Mouse (Mus musculus) liver, embryonic 14.5 days (tissue): ENCODE results near the gene Sec14l1. TPM values are rescaled to one million over a fixed set of nuclear protein-coding genes. Genes with fewer than 3 reads are reported as not detected.

ENCODE experiments used
- ATAC-seq: fragments of 200-750 bp; cut with Nextera tagmentation; 2 replicates; pipeline ENCODE4 v1.8.0; 2017; ENCODE audit warnings: moderate number of reproducible peaks, mild to moderate bottlenecking, moderate library complexity; ENCODE audit not compliant: insufficient read depth
- DNase-seq, 3 experiments: peaks; one replicate each; pipeline ENCODE4 v3.0.0-alpha.2; 2012 to 2013; ENCODE audit warnings: low read depth in 3 of 3, low spot score in 3 of 3
- H3K27ac ChIP-seq: fragments of 300-500 bp; sonication (generic); 2 replicates; pipeline ENCODE4 v1.5.1; 2014; ENCODE audit warnings: moderate library complexity, mild to moderate bottlenecking, control low read depth, inconsistent platforms
- H3K27me3 ChIP-seq: fragments of 300-500 bp; sonication (generic); 2 replicates; pipeline ENCODE4 v1.6.1; 2014; ENCODE audit warnings: mild to moderate bottlenecking, low read length, moderate library complexity; ENCODE audit not compliant: control insufficient read depth, insufficient read depth
- H3K36me3 ChIP-seq: fragments of 300-500 bp; sonication (generic); replicated peaks from 2 replicates; pipeline ENCODE4 v1.6.1; 2014; ENCODE audit warnings: low read depth; ENCODE audit not compliant: control insufficient read depth, insufficient read depth
- H3K4me1 ChIP-seq, 2 experiments: fragments of 200-500 bp in 1 of 2; fragments of 300-500 bp in 1 of 2; sonication (generic) in 1 of 2; replicated peaks; 2 replicates each; pipeline ENCODE4 v1.6.1; 2012 to 2014; ENCODE audit warnings: antibody characterized with exemption in 1 of 2, inconsistent platforms in 1 of 2, low read length in 1 of 2; ENCODE audit not compliant: control insufficient read depth in 2 of 2, insufficient read depth in 2 of 2
- H3K4me2 ChIP-seq: fragments of 300-500 bp; sonication (generic); 2 replicates; pipeline ENCODE4 v1.6.1; 2014; ENCODE audit warnings: low read depth, mild to moderate bottlenecking, control low read depth, moderate library complexity
- H3K4me3 ChIP-seq, 2 experiments: fragments of 200-500 bp in 1 of 2; fragments of 300-500 bp in 1 of 2; sonication (generic) in 1 of 2; 2 replicates each; pipeline ENCODE4 v1.5.1; 2012 to 2014; ENCODE audit warnings: low read depth in 2 of 2, low read length in 2 of 2, mild to moderate bottlenecking in 2 of 2, control low read depth in 1 of 2, inconsistent platforms in 1 of 2, moderate library complexity in 1 of 2; ENCODE audit not compliant: insufficient read depth in 1 of 2
- H3K9ac ChIP-seq: fragments of 300-500 bp; sonication (generic); replicated peaks from 2 replicates; pipeline ENCODE4 v1.6.1; 2014; ENCODE audit warnings: mild to moderate bottlenecking, control low read depth, moderate library complexity
- H3K9me3 ChIP-seq: fragments of 300-500 bp; sonication (generic); 2 replicates; pipeline ENCODE4 v1.6.1; 2016; ENCODE audit warnings: low read length, mixed read lengths; ENCODE audit not compliant: control insufficient read depth
- CTCF ChIP-seq: IDR thresholded peaks from 2 replicates; pipeline ENCODE4 v1.5.1; 2016; ENCODE audit warnings: antibody characterized with exemption, low read depth, control low read depth
- EP300 ChIP-seq: IDR thresholded peaks from 2 replicates; pipeline ENCODE4 v1.6.1; 2016; ENCODE audit warnings: antibody characterized with exemption, low read depth
- WGBS: fragments of 180-500 bp; shearing (Covaris S2); extraction: QIAGEN DNeasy Blood & Tissue Kit; methylation state at CpG from one replicate; pipeline ENCODE4 v1.1.7; 2014; ENCODE audit not compliant: insufficient replicate concordance; 5-methylcytosine and 5-hydroxymethylcytosine counted together
- polyA plus RNA-seq, 2 experiments: library from polyadenylated mRNA; depleted of rRNA in 1 of 2; stranded (reverse) in 1 of 2; unstranded in 1 of 2; fragments of >200 nt; fragmentation: Nextera tagmentation in 1 of 2; extraction: Ambion mirVana in 1 of 2; gene quantifications; 2 replicates each; pipeline versions ENCODE4 v1.2.1 to v1.2.3; 2012 to 2014

The Sec14l1 gene
- polyA plus RNA-seq, 2 experiments: 10.5 to 13.0 TPM

- Histone ChIP-seq H3K9ac (no peak overlapping the region), H3K4me2 (no peak overlapping the region), H3K9me3 (no peaks in the 10 kb centered on the region), H3K4me1 (no peaks in the 10 kb centered on the region), H3K36me3 (no peaks in the 10 kb centered on the region), H3K27me3 (no peaks in the 10 kb centered on the region), H3K4me3 (no peak overlapping the region), H3K27ac (no peak overlapping the region)
- ATAC-seq: no peak
- 56% methylated on average over 5 of the region's 5 CpGs for WGBS
- no peak for TF ChIP-seq CTCF
- TF ChIP-seq EP300: no peak
- no peak for DNase-seq
These were observed 68.9 kb downstream of the Sec14l1 start for GRCm38 (mm10) chr11:117183841-117184240.

- H3K9ac ChIP-seq: no peak overlapping the region
- H3K36me3 ChIP-seq: no peaks in the 10 kb centered on the region
- TF ChIP-seq CTCF (no peak), EP300 (no peak)
- DNase-seq: no peak
- H3K4me3 ChIP-seq: no peak overlapping the region
- H3K4me1 ChIP-seq: no peaks in the 10 kb centered on the region
- H3K27ac ChIP-seq: no peak overlapping the region
- no peaks in the 10 kb centered on the region for H3K27me3 ChIP-seq
- 50% methylated on average over 21 of the region's 21 CpGs for WGBS
- no peak overlapping the region for H3K4me2 ChIP-seq
- no peaks in the 10 kb centered on the region for H3K9me3 ChIP-seq
- no peak for ATAC-seq
These were observed 70.3 kb downstream of the Sec14l1 start for GRCm38 (mm10) chr11:117185076-117185933.

- 48% methylated on average over 5 of the region's 5 CpGs for WGBS
- no peak for TF ChIP-seq CTCF
- no peak for TF ChIP-seq EP300
- no peak for ATAC-seq
- Histone ChIP-seq H3K4me2 (no peak overlapping the region), H3K4me3 (no peak overlapping the region), H3K9ac (no peak overlapping the region), H3K27me3 (no peaks in the 10 kb centered on the region), H3K27ac (no peak overlapping the region), H3K4me1 (no peaks in the 10 kb centered on the region), H3K36me3 (no peaks in the 10 kb centered on the region), H3K9me3 (no peaks in the 10 kb centered on the region)
- no peak for DNase-seq
These were observed 76.6 kb downstream of the Sec14l1 start for GRCm38 (mm10) chr11:117191524-117191923.

- Histone ChIP-seq H3K4me2 (no peak overlapping the region), H3K27ac (no peak overlapping the region), H3K27me3 (peaks cover 7% of the 10 kb centered on the region), H3K9ac (no peak overlapping the region), H3K36me3 (no peaks in the 10 kb centered on the region), H3K4me3 (no peak overlapping the region), H3K4me1 (no peaks in the 10 kb centered on the region), H3K9me3 (no peaks in the 10 kb centered on the region)
- WGBS: 54% methylated on average over 11 of the region's 11 CpGs
- DNase-seq: no peak
- peak; percentile 37; the same call in 1 of the 2 replicates for ATAC-seq
- TF ChIP-seq CTCF (no peak), EP300 (no peak)
These were observed 79.5 kb downstream of the Sec14l1 start for GRCm38 (mm10) chr11:117194475-117194937.

GRCm38 (mm10) chr11:117195616-117196015, 80.6 kb downstream of the Sec14l1 start:
- Histone ChIP-seq H3K4me1 (no peaks in the 10 kb centered on the region), H3K9ac (no peak overlapping the region), H3K36me3 (no peaks in the 10 kb centered on the region), H3K9me3 (no peaks in the 10 kb centered on the region), H3K27me3 (peaks cover 15% of the 10 kb centered on the region), H3K4me3 (no peak overlapping the region), H3K27ac (no peak overlapping the region), H3K4me2 (no peak overlapping the region)
- TF ChIP-seq EP300 (no peak), CTCF (no peak)
- 66% methylated on average over 6 of the region's 6 CpGs for WGBS
- ATAC-seq: no peak
- DNase-seq: no peak
